Mouse (Mus musculus): ENCODE measurements at regions not wholly inside any gene's neighbourhood (a gene's known extent, or its start where the extent isn't known, plus 50 kb on each side); places are given as distances from the start of the nearest gene placed in this dataset.
"Not testable (repeated sequence)": the region's sequence is repeated elsewhere in the genome, so short reads cannot be mapped to it uniquely, and the experiment has no call there.

GRCm38 (mm10) chr1:117354624-117355023, 342.3 kb upstream of the Gm28363 start:
- DNase-seq (ENCODE audit: low read depth, low spot score) = peak; percentile 20

DNA sequence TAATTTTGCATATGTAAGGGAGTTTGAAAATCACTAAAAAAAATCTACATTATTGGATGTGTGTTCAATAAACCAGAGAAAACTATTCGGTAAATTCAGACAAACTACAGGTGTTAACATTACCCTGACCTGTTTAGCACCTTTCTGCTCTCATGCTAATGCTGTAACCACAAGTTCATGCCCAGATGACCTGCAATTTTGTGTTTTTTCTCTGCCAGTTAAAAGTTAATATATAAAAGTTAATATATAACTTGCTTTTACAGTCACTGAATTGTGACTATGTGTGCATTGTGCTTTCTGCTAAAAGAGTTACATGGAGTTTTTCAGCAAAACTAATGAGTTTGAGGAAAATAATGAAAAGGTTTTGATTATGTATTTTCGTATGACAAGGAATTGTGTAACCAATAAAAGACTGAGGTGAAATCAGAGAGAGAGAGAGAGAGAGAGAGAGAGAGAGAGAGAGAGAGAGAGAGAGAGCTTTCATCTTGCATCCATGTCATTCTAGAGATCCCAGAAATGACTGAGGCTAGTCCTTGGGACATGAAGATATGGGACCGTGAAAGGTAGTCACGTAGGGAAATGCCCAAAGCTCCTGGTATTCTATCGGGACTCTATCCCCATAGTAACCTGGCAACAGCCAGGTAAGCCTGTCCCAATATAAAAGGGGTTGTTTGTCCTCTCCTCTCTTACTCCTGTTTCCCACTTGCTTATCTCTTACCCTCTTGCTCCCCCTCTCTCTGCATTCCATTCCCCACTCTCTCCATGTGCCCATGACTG, 340.3 kb upstream of the Gm28363 start:
- no peak for DNase-seq (ENCODE audit: low read depth, low spot score)

GRCm38 (mm10) chr1:117364066-117364465, 332.9 kb upstream of the Gm28363 start:
- no peak for DNase-seq (ENCODE audit: low read depth, low spot score)

DNA sequence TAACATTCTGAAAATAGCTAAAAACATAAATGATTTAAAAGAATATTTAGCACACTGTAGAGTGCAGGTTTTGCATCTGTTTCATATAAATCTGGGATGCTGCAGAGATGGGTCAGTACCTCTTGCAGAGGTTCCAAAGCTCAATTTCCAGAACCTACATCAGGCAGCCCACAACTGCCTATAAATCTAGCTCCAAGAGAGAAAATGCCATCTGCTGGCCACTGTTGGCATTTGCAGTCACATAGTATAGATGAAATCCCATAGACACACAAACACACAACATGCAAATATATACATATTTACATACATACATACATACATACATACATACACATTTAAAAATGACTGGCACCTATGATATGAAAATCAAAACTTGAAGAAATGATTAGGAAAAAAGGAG, 284.6 kb upstream of the Gm28363 start:
- no peak for DNase-seq (ENCODE audit: low read depth, low spot score)

GRCm38 (mm10) chr1:117457736-117458135, 239.2 kb upstream of the Gm28363 start:
- DNase-seq (ENCODE audit: low read depth, low spot score) = no peak

GRCm38 (mm10) chr1:117458156-117458850, 238.6 kb upstream of the Gm28363 start:
- DNase-seq (ENCODE audit: low read depth, low spot score) = not testable (repeated sequence)

GRCm38 (mm10) chr1:117459126-117459525, 237.8 kb upstream of the Gm28363 start:
- not testable (repeated sequence) for DNase-seq (ENCODE audit: low read depth, low spot score)

DNA sequence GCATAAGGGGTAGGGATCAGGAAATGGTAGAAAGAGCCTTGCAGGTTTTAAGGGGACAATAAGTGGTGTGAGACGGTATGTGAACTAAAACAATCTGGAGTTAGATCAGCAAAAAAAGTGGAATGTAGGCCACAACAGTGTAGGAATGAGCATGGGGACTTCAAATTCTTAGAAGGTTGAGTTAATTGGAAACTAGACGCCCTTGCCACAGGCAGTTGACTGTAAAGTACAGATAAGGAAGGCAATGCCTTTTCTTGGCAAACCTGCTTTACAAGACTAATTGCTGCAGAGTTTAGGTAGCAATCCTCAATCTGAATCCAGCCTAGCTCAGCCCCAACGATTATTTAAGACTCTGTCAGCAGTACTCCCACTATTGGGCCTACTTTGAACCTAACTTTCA, 206.8 kb upstream of the Gm28363 start:
- no peak for DNase-seq (ENCODE audit: low read depth, low spot score)

DNA sequence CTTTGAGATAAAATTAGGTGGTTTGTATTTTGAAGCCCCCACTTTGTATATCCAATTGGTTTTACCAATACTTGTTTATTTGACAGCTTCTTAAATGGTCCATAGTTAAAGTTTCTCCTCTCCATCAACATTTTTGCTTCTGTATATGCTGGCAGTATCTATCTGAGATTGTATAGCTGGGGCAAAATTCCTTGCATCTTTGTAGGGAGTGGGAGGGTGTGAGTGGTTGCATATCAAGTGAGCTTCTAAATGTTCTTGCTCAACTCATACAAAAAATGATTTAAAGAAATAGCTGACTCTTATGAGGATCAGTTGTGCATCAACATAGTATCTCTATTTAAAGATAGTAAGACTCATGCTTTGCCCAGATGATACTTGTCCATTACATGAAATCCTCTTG, 199.9 kb upstream of the Gm28363 start:
- DNase-seq (ENCODE audit: low read depth, low spot score) = no peak

- DNase-seq (ENCODE audit: low read depth, low spot score) = no peak
These were observed 177.4 kb upstream of the Gm28363 start for GRCm38 (mm10) chr1:117519498-117520032.

Measured in WW6 (cell line).